ENCODE assay signal across 25 mouse cellular contexts in the genomic region with DNA sequence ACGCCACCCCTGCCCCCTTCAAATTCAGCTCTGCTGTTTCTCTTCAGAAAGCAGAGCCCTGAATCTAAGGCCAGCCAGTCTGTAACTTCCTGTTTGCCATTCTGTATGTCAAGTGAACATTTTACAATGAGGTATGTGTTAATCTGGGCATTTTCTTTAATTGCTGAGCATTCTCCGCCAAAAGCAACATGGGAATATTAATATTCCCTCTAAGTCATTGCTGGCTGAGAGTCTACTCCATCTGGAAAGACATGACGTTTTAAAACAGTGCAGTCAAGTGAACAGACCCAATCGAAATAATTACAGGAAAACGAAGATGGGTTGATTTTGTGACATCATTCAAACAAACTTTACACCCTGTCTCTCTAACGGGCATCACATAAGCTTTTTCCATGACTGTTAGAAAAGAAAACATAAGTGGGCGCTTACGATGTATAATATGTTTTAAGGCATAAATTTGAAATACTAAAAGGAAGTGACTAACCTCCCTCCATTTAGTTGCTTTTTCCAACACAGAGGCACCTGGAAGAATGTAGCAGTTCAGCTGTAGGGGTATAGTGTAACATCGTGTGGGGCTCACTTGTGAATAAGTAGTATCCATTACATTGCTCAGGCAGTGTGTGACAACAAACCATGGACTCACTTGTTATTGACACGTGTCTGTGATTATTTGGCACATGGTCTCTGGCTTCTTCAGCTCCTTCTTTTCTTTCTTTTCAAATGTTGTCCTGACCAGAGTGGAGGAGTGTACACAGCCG. TPM values are rescaled to one million over a fixed set of nuclear protein-coding genes. Genes with fewer than 3 reads are reported as not detected.
DNase-seq lines count a peak whose midpoint lies in the region; ATAC-seq and TF ChIP-seq lines count a peak whose summit lies in the region.
"Had no signal": no experiment of that assay in that cellular context is flagged by ENCODE, and none has a peak within 500 bp of the region (broad histone marks: within the 10 kb centered on the region; RNA-seq: fewer than 3 reads in every experiment).

No protein-coding gene starts in this region.

- H3K9ac ChIP-seq in forebrain, embryonic 14.5 days (ENCODE audit: low read length): no peak overlapping the region
- no peak overlapping the region for H3K9ac ChIP-seq in forebrain, embryonic 11.5 days (ENCODE audit: low read length)
- no peak overlapping the region for H3K9ac ChIP-seq in limb, embryonic 12.5 days (replicated peaks)
- H3K9ac ChIP-seq in limb, embryonic 14.5 days (ENCODE audit: low read depth, low read length, severe bottlenecking): no peak overlapping the region
- H3K9ac ChIP-seq: embryonic facial prominence, embryonic 13.5 days; hindbrain, embryonic 12.5 days had no signal

- 70% methylated on average over 11 of the region's 11 CpGs for WGBS in forebrain, embryonic 14.5 days
- 84% methylated on average over 11 of the region's 11 CpGs for WGBS in forebrain, embryonic 11.5 days
- 80% methylated on average over 11 of the region's 11 CpGs for WGBS in limb, embryonic 12.5 days
- WGBS in limb, embryonic 10.5 days: 90% methylated on average over 11 of the region's 11 CpGs
- 70% methylated on average over 11 of the region's 11 CpGs for WGBS in limb, embryonic 14.5 days

- peaks cover 2% of the 10 kb centered on the region; the same call in 1 of the 2 replicates for H3K4me1 ChIP-seq in forebrain, embryonic 14.5 days (ENCODE audit: control insufficient read depth, insufficient read depth, low read length)
- H3K4me1 ChIP-seq in forebrain, embryonic 11.5 days (replicated peaks; ENCODE audit: control insufficient read depth, insufficient read depth, low read length): no peaks in the 10 kb centered on the region
- peaks cover 13% of the 10 kb centered on the region for H3K4me1 ChIP-seq in limb, embryonic 12.5 days (replicated peaks)
- H3K4me1 ChIP-seq in limb, embryonic 10.5 days: peaks cover 24% of the 10 kb centered on the region
- peaks cover 7% of the 10 kb centered on the region; the same call in 1 of the 2 replicates for H3K4me1 ChIP-seq in limb, embryonic 14.5 days (ENCODE audit: control insufficient read depth, insufficient read depth, low read length)

- peak; percentile 61 for DNase-seq in forebrain, embryonic 14.5 days (ENCODE audit: low spot score)
- DNase-seq in forebrain, embryonic 11.5 days (ENCODE audit: low spot score): no peak
- DNase-seq in limb, embryonic 10.5 days (ENCODE audit: low spot score): no peak
- DNase-seq in limb, embryonic 14.5 days (ENCODE audit: low spot score): peak; percentile 33
- no peak for DNase-seq in layer of hippocampus, adult 8-10 months (ENCODE audit: low spot score in 2 of 2)
- DNase-seq: adrenal gland, postnatal 14 days; cerebellum, adult 18-20 months; cerebellum, adult 9-11 months; cerebellum, postnatal 36 days; gastrocnemius, postnatal 14 days; heart, postnatal 4 days had no signal

- no peak for ATAC-seq in forebrain, embryonic 14.5 days
- no peak for ATAC-seq in forebrain, embryonic 11.5 days (replicated peaks; ENCODE audit: low FRiP score)
- ATAC-seq in limb, embryonic 12.5 days (ENCODE audit: insufficient number of reproducible peaks, insufficient read depth, low FRiP score, low TSS enrichment, low read depth): 0 out of 2 replicates have a peak, but pooled peaks have one; percentile 39
- peak; percentile 21; the same call in 1 of the 2 replicates for ATAC-seq in limb, embryonic 14.5 days (ENCODE audit: low FRiP score, low read depth)
- ATAC-seq in inflammation-experienced regulatory T-cells, adult 6 months: no peak
- ATAC-seq: activated CD4-positive, CD25-positive, alpha-beta regulatory T cell, adult 4 months; hindbrain, embryonic 16.5 days; Patski had no signal

- H3K9me3 ChIP-seq in forebrain, embryonic 14.5 days (replicated peaks; ENCODE audit: control insufficient read depth, low read length): no peaks in the 10 kb centered on the region
- no peaks in the 10 kb centered on the region for H3K9me3 ChIP-seq in forebrain, embryonic 11.5 days (ENCODE audit: control insufficient read depth, low read length)
- no peaks in the 10 kb centered on the region for H3K9me3 ChIP-seq in limb, embryonic 12.5 days
- H3K9me3 ChIP-seq in limb, embryonic 10.5 days (replicated peaks): no peaks in the 10 kb centered on the region
- H3K9me3 ChIP-seq in limb, embryonic 14.5 days (ENCODE audit: control insufficient read depth, low read length): no peaks in the 10 kb centered on the region
- H3K9me3 ChIP-seq: embryonic facial prominence, embryonic 13.5 days; hindbrain, embryonic 12.5 days had no signal

- no peak for TF ChIP-seq POLR2A in limb, embryonic 14.5 days (IDR thresholded peaks at IDR 0.05; ENCODE audit: borderline replicate concordance, extremely low read depth, insufficient read depth, insufficient read length)

- no peak overlapping the region; the same call in 1 of the 2 replicates for H3K27ac ChIP-seq in forebrain, embryonic 14.5 days (ENCODE audit: low read depth, low read length)
- H3K27ac ChIP-seq in forebrain, embryonic 11.5 days (ENCODE audit: low read depth, low read length): no peak overlapping the region
- H3K27ac ChIP-seq in limb, embryonic 12.5 days: peak overlapping the region; percentile 41; the same call in 1 of the 2 replicates
- no peak overlapping the region for H3K27ac ChIP-seq in limb, embryonic 10.5 days
- H3K27ac ChIP-seq in limb, embryonic 14.5 days (replicated peaks; ENCODE audit: low read depth, low read length): peak overlapping the region; percentile 14; the same call in 1 of the 2 replicates
- H3K27ac ChIP-seq: embryonic facial prominence, embryonic 13.5 days; hindbrain, embryonic 12.5 days had no signal

- H3K4me2 ChIP-seq in forebrain, embryonic 14.5 days (ENCODE audit: low read length): no peak overlapping the region
- no peak overlapping the region for H3K4me2 ChIP-seq in forebrain, embryonic 11.5 days (ENCODE audit: low read depth, low read length, severe bottlenecking)
- no peak overlapping the region for H3K4me2 ChIP-seq in limb, embryonic 12.5 days
- H3K4me2 ChIP-seq in limb, embryonic 14.5 days (replicated peaks; ENCODE audit: low read depth, low read length, severe bottlenecking): no peak overlapping the region
- H3K4me2 ChIP-seq: embryonic facial prominence, embryonic 13.5 days; hindbrain, embryonic 12.5 days had no signal

- H3K36me3 ChIP-seq in forebrain, embryonic 14.5 days (ENCODE audit: control insufficient read depth, insufficient read depth, low read length): peaks cover 65% of the 10 kb centered on the region
- no peaks in the 10 kb centered on the region for H3K36me3 ChIP-seq in forebrain, embryonic 11.5 days (ENCODE audit: control insufficient read depth, insufficient read depth, low read length)
- H3K36me3 ChIP-seq in limb, embryonic 12.5 days: peaks cover 84% of the 10 kb centered on the region
- H3K36me3 ChIP-seq in limb, embryonic 10.5 days: peaks cover 81% of the 10 kb centered on the region
- H3K36me3 ChIP-seq in limb, embryonic 14.5 days (ENCODE audit: control insufficient read depth, insufficient read depth, low read length): peaks cover 78% of the 10 kb centered on the region

- no peaks in the 10 kb centered on the region for H3K27me3 ChIP-seq in forebrain, embryonic 14.5 days (replicated peaks; ENCODE audit: control insufficient read depth, insufficient read depth, low read length)
- no peaks in the 10 kb centered on the region for H3K27me3 ChIP-seq in forebrain, embryonic 11.5 days (ENCODE audit: control insufficient read depth, insufficient read depth, low read length)
- H3K27me3 ChIP-seq in limb, embryonic 12.5 days: no peaks in the 10 kb centered on the region
- no peaks in the 10 kb centered on the region for H3K27me3 ChIP-seq in limb, embryonic 10.5 days (ENCODE audit: low read depth, poor library complexity, severe bottlenecking)
- no peaks in the 10 kb centered on the region for H3K27me3 ChIP-seq in limb, embryonic 14.5 days (ENCODE audit: control insufficient read depth, insufficient read depth, low read length)
- H3K27me3 ChIP-seq: CH12.LX; embryonic facial prominence, embryonic 13.5 days; hindbrain, embryonic 12.5 days; Patski had no signal

- H3K4me3 ChIP-seq in forebrain, embryonic 14.5 days (ENCODE audit: low read depth, low read length): no peak overlapping the region
- H3K4me3 ChIP-seq in forebrain, embryonic 11.5 days (ENCODE audit: low read depth, low read length): no peak overlapping the region
- H3K4me3 ChIP-seq in limb, embryonic 12.5 days (replicated peaks): no peak overlapping the region
- H3K4me3 ChIP-seq in limb, embryonic 10.5 days: no peak overlapping the region
- H3K4me3 ChIP-seq in limb, embryonic 14.5 days (replicated peaks; ENCODE audit: low read length): no peak overlapping the region
- H3K4me3 ChIP-seq: embryonic facial prominence, embryonic 13.5 days; hindbrain, embryonic 12.5 days had no signal

RNA-seq across cellular contexts. Expression of a gene that starts 26.8 kb away (rescaled TPM):
- polyA plus RNA-seq in forebrain, embryonic 14.5 days (2014; fragmentation: Nextera tagmentation; extraction: Ambion mirVana): not detected in 2 replicates
- polyA plus RNA-seq in forebrain, embryonic 11.5 days (2014; fragmentation: Nextera tagmentation; extraction: Ambion mirVana): not detected in 2 replicates
- polyA plus RNA-seq in limb, embryonic 12.5 days (2016; fragmentation: Nextera tagmentation; extraction: Ambion mirVana): not detected in 2 replicates
- polyA plus RNA-seq in limb, embryonic 10.5 days (2016; fragmentation: Nextera tagmentation; extraction: Ambion mirVana): not detected in 2 replicates
- not detected in 2 replicates for polyA plus RNA-seq in limb, embryonic 14.5 days (2012; rRNA removed)
- polyA plus RNA-seq in limb, embryonic 14.5 days (2014; fragmentation: Nextera tagmentation; extraction: Ambion mirVana): not detected in 2 replicates
- total RNA-seq in layer of hippocampus, adult 8-10 months (2022): not detected
- polyA plus RNA-seq in inflammation-experienced regulatory T-cells, adult 6 months (2017; shearing (Covaris generic)): not detected
- total RNA-seq: adrenal gland, adult 18-20 months; adrenal gland, postnatal 14 days; CH12.LX; gastrocnemius, postnatal 14 days; granulocyte monocyte progenitor cell, adult 5-6 weeks; heart, postnatal 10 days; heart, postnatal 4 days had no signal
- polyA plus RNA-seq: activated CD4-positive, CD25-positive, alpha-beta regulatory T cell, adult 4 months; embryonic facial prominence, embryonic 13.5 days; frontal cortex, adult 2 months; heart, embryonic 14.5 days; hindbrain, embryonic 12.5 days; hindbrain, embryonic 16.5 days; intestine, embryonic 14.5 days; Patski had no signal

Comparison
In these comparisons a context has a peak if more than half of its experiments do, and no peak if none do; other contexts are left out.
1. DNase-seq: peak in forebrain, embryonic 14.5 days (single experiment) and limb, embryonic 14.5 days (single experiment); none in forebrain, embryonic 11.5 days (single experiment), limb, embryonic 10.5 days (single experiment) and layer of hippocampus, adult 8-10 months (0 of 2).
2. H3K27ac ChIP-seq: peak in limb, embryonic 12.5 days (single experiment) and limb, embryonic 14.5 days (single experiment); none in forebrain, embryonic 14.5 days (single experiment), forebrain, embryonic 11.5 days (single experiment) and limb, embryonic 10.5 days (single experiment).
3. ATAC-seq: peak in limb, embryonic 12.5 days (single experiment) and limb, embryonic 14.5 days (single experiment); none in forebrain, embryonic 14.5 days (single experiment), forebrain, embryonic 11.5 days (single experiment) and inflammation-experienced regulatory T-cells, adult 6 months (single experiment).